Mouse (Mus musculus) MEL (cell line): Measurements from ENCODE around the gene Gm21663.

Experiments used
- CHD1 ChIP-seq: IDR thresholded peaks from 2 replicates; pipeline ENCODE4 v1.6.1; 2012; ENCODE audit warnings: low read depth, mild to moderate bottlenecking, inconsistent platforms, low read length, improper control_type of control experiment
- CTCF ChIP-seq, 3 experiments: IDR thresholded peaks in 2 of 3; conservative IDR thresholded peaks in 1 of 3; 2 replicates each; pipeline ENCODE4 v1.5.1; 2011 to 2012; ENCODE audit warnings: low read length in 3 of 3, low read depth in 2 of 3, mild to moderate bottlenecking in 2 of 3, improper control_type of control experiment in 1 of 3, inconsistent platforms in 1 of 3, mixed read lengths in 1 of 3, moderate library complexity in 1 of 3; ENCODE audit not compliant: control insufficient read depth in 1 of 3, insufficient read depth in 1 of 3, poor library complexity in 1 of 3, severe bottlenecking in 1 of 3
- EP300 ChIP-seq, 2 experiments: IDR thresholded peaks; 2 replicates each; pipeline ENCODE4 v1.6.1; 2011; ENCODE audit warnings: improper control_type of control experiment in 2 of 2, low read length in 2 of 2, low read depth in 1 of 2, mild to moderate bottlenecking in 1 of 2
- MAX ChIP-seq: IDR thresholded peaks from 2 replicates; pipeline ENCODE4 v1.6.1; 2011; ENCODE audit warnings: low read length, improper control_type of control experiment
- POLR2A ChIP-seq, 2 experiments: IDR thresholded peaks; 2 replicates each; pipeline ENCODE4 v1.6.1; 2011 to 2012; ENCODE audit warnings: low read length in 2 of 2, mild to moderate bottlenecking in 2 of 2, control low read depth in 1 of 2, improper control_type of control experiment in 1 of 2, low read depth in 1 of 2, moderate library complexity in 1 of 2; ENCODE audit not compliant: control insufficient read depth in 1 of 2, insufficient read depth in 1 of 2, poor library complexity in 1 of 2
- ZMIZ1 ChIP-seq: IDR thresholded peaks from 2 replicates; pipeline ENCODE4 v1.6.1; 2012; ENCODE audit warnings: low read depth, mild to moderate bottlenecking, inconsistent platforms, low read length, improper control_type of control experiment, moderate library complexity
- ZNF384 ChIP-seq: IDR thresholded peaks from 2 replicates; pipeline ENCODE4 v1.6.1; 2012; ENCODE audit warnings: low read depth, mild to moderate bottlenecking, inconsistent platforms, low read length, improper control_type of control experiment

DNA sequence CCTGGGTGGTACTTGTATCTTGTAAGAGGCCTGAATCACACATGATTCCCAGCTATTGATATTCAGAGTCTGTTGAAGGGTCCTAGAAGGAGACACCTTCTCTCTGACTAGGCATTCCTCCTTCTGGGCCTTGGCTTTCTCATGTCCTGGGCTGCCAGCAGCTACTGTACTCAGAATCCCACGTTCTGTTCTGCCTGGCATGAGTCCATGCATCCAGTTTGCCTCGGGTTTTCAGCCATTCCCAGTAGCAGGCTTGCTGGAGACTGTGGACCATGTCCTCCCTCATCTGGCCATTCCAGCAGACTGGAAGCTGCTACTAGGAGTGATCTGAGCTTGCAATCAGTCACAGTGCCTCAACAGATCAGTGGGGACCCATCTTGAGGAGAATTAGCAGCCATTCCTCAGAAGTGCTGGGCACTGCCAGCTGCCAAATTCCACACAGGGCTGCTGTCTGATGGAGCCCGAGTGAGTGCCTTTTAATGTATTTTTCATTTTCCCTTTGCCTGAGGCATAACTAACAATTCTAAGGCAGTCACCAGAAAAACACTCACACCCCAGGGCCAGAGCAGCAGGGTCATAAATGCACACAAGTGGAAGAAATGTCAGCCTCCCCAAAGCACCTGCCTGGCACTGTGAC is 52.3 kb downstream of the Gm21663 start:
- TF ChIP-seq CHD1: no peak
- no peak for TF ChIP-seq POLR2A (IDR thresholded peaks at IDR 0.05; ENCODE audit: control insufficient read depth in 1 of 2, insufficient read depth in 1 of 2, low read depth in 1 of 2, low read length in 2 of 2, poor library complexity in 1 of 2)
- no peak for TF ChIP-seq ZNF384
- no peak for TF ChIP-seq CTCF (IDR thresholded peaks at IDR 0.05 in 2 of 3, conservative IDR thresholded peaks at IDR 0.05 in 1 of 3; ENCODE audit: control insufficient read depth in 1 of 3, insufficient read depth in 1 of 3, low read depth in 2 of 3, low read length in 3 of 3, poor library complexity in 1 of 3, severe bottlenecking in 1 of 3)
- TF ChIP-seq EP300 (IDR thresholded peaks at IDR 0.05; ENCODE audit: low read depth in 1 of 2, low read length in 2 of 2): no peak
- no peak for TF ChIP-seq MAX
- TF ChIP-seq ZMIZ1: no peak
